Mouse (Mus musculus) 416B (cell line): ENCODE measurements around the gene Dnttip1.
A peak's percentile ranks its signal among the peaks of the same experiment; 100 is the strongest.

ENCODE experiments used
- DNase-seq: peaks from one replicate; pipeline ENCODE4 v3.0.0; 2011; ENCODE audit warnings: low read depth

Gene Dnttip1

GRCm38 (mm10) chr2:164805332-164805718 is 59.5 kb downstream of the Dnttip1 start:
- DNase-seq: no peak

DNA sequence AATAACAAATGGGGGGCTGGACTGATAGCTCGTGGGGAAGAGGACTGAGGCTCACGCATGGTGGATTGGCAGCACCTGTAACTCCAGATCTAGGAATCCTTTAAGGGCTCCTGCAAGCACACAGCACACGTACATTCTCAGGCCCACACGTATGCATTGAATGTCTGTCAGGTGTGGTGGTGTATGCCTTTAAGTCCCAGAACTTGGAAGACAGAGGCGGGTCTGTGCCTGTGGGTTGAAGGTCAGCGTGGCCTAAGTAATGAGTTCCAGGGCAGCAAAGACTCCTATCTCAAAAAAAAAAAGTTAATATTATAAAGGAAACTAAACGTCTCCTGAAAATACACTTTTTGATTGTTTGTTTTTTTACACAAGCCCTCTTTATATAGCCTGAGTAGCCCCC is 60.8 kb downstream of the Dnttip1 start:
- DNase-seq: no peak

- no peak for DNase-seq
These were observed 67.8 kb downstream of the Dnttip1 start for GRCm38 (mm10) chr2:164813557-164813956.

DNA sequence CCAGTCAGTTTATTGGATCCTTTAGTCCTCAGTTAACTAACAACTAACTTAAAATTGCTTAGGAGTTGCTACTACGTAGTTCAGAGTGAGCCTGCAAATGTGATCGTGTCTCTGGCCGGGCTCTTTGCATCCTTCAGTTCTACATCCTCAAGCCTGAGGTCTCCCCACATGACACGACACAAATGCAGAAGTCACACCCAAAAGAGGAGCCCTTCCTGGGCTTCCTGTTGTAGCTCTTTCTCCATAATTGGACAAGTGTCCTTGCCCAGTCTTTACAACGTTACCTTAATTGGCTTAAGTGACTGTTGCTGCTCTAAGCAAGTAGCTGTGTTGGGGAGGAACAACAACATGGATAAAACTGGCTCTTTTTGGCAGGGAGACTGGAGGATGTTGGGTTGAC is 69.6 kb downstream of the Dnttip1 start:
- DNase-seq: peak; percentile 47

DNA sequence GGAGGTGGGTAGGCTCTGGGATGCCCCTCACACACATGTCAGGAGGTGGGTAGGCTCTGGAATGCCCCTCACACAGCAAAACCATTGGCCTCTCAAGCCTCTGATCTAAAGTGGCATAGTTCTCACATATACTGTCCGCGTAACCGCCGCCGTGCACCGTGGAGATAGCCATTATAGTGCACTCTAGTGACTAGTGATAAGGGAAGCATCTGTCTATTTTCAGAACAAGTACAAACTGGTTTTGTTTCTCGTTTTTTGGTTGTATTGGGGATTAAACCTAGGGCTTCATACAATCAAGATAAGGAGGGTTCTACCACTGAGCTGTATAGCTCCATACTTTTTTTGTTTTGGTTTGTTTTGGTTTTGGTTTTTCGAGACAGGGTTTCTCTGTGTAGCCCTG is 70.0 kb downstream of the Dnttip1 start:
- no peak for DNase-seq

- DNase-seq: no peak
These were observed 71.4 kb downstream of the Dnttip1 start for GRCm38 (mm10) chr2:164817206-164817605.

- DNase-seq: no peak
These were observed 71.9 kb downstream of the Dnttip1 start for GRCm38 (mm10) chr2:164817703-164818102.
